Mouse (Mus musculus) mature B cell (primary cell): Measurements from ENCODE around the gene Gm13277.
"Not testable (repeated sequence)": the region's sequence is repeated elsewhere in the genome, so short reads cannot be mapped to it uniquely, and the experiment has no call there.

Source experiments
- in situ Hi-C: fragments of 300-500 bp; cut with MboI; formaldehyde crosslinking; loops from 2 replicates; pipeline ENCODE4 v1.14.3; 2019

Gene Gm13277

DNA sequence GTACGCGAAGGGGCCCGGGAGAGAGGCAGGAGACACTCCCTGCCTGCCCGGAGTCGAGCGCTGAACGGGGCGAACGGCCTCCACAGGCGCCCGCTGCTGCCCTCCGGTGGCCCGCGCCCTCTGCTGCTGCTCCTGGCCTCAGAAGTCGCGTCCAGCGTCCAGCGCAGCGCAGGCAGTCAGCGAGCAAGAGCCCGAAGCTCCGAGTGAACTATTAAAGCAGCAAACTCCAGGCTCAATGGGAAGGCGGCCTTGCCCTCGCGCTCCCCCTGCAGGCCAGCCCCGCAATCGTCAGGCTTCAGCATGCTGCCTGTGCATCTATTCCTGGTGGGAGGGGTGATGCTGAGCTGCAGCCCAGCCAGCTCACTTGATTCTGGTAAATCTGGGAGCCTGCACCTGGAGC, 3.0 kb upstream of the Gm13277 start, which contains the start of gene Gm13276:
Gene Gm13276 (plus strand): TSS at position 301 of the 400 bp plus-strand sequence.
- in situ Hi-C loops: not testable (repeated sequence)

DNA sequence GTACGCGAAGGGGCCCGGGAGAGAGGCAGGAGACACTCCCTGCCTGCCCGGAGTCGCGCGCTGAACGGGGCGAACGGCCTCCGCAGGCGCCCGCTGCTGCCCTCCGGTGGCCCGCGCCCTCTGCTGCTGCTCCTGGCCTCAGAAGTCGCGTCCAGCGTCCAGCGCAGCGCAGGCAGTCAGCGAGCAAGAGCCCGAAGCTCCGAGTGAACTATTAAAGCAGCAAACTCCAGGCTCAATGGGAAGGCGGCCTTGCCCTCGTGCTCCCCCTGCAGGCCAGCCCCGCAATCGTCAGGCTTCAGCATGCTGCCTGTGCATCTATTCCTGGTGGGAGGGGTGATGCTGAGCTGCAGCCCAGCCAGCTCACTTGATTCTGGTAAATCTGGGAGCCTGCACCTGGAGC, 2.8 kb downstream of the Gm13277 start, which contains the start of gene Gm13278:
Gene Gm13278 (plus strand): TSS at position 301 of the 400 bp plus-strand sequence.
- in situ Hi-C loops: not testable (repeated sequence)

DNA sequence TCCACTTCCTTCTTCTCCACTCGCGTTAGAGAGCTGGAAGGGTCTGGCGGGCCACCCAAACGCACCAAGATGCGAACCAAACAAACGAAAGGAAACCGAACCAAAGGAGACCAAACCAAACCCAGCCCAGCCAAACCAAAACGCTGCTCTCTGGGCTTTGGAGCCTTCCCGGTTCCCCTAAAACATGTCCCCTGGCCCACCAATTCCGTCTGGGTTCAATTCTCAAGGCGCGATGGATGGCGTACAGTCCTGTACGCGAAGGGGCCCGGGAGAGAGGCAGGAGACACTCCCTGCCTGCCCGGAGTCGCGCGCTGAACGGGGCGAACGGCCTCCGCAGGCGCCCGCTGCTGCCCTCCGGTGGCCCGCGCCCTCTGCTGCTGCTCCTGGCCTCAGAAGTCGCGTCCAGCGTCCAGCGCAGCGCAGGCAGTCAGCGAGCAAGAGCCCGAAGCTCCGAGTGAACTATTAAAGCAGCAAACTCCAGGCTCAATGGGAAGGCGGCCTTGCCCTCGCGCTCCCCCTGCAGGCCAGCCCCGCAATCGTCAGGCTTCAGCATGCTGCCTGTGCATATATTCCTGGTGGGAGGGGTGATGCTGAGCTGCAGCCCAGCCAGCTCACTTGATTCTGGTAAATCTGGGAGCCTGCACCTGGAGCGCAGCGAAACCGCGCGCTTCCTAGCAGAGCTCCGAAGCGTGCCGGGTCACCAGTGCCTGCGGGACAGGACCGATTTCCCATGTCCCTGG, 5.7 kb downstream of the Gm13277 start, which contains the start of gene Gm13275:
Gene Gm13275 (plus strand): TSS at position 552 of the 740 bp plus-strand sequence.
- in situ Hi-C loops: not testable (repeated sequence)

DNA sequence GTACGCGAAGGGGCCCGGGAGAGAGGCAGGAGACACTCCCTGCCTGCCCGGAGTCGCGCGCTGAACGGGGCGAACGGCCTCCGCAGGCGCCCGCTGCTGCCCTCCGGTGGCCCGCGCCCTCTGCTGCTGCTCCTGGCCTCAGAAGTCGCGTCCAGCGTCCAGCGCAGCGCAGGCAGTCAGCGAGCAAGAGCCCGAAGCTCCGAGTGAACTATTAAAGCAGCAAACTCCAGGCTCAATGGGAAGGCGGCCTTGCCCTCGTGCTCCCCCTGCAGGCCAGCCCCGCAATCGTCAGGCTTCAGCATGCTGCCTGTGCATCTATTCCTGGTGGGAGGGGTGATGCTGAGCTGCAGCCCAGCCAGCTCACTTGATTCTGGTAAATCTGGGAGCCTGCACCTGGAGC, 8.7 kb downstream of the Gm13277 start, which contains the start of gene Gm13279:
Gene Gm13279 (plus strand): TSS at position 301 of the 400 bp plus-strand sequence.
- in situ Hi-C loops: not testable (repeated sequence)

DNA sequence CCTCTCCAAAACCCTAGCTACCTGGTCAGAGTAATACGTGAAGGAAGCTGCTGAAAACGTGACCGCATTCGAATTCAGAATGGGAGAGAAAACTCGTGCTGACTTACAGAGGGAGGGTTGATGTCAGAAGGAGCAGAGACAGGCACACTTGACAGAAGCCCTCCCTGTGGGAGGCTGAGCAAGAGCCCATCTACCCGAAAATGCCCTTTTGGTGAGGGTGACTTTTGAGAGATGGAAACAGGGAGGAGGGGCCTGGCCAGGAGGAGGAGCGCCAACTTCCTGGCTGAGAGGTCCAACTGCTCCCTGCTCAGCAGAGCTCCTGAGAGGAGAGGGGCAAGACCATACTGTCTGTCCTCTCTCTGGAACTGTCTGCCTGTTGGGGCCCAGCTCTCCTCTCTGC, 10.9 kb downstream of the Gm13277 start, which contains the start of gene Gm13285:
Gene Gm13285 (plus strand): TSS at position 301 of the 400 bp plus-strand sequence.
- in situ Hi-C loops: not testable (repeated sequence)

DNA sequence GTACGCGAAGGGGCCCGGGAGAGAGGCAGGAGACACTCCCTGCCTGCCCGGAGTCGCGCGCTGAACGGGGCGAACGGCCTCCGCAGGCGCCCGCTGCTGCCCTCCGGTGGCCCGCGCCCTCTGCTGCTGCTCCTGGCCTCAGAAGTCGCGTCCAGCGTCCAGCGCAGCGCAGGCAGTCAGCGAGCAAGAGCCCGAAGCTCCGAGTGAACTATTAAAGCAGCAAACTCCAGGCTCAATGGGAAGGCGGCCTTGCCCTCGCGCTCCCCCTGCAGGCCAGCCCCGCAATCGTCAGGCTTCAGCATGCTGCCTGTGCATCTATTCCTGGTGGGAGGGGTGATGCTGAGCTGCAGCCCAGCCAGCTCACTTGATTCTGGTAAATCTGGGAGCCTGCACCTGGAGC, 14.5 kb downstream of the Gm13277 start, which contains the start of gene Gm13287:
Gene Gm13287 (plus strand): TSS at position 301 of the 400 bp plus-strand sequence.
- in situ Hi-C loops: not testable (repeated sequence)

DNA sequence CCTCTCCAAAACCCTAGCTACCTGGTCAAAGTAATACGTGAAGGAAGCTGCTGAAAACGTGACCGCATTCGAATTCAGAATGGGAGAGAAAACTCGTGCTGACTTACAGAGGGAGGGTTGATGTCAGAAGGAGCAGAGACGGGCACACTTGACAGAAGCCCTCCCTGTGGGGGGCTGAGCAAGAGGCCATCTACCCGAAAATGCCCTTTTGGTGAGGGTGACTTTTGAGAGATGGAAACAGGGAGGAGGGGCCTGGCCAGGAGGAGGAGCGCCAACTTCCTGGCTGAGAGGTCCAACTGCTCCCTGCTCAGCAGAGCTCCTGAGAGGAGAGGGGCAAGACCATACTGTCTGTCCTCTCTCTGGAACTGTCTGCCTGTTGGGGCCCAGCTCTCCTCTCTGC, 16.8 kb downstream of the Gm13277 start, which contains the start of gene Gm13288:
Gene Gm13288 (plus strand): TSS at position 301 of the 400 bp plus-strand sequence.
- in situ Hi-C loops: not testable (repeated sequence)

DNA sequence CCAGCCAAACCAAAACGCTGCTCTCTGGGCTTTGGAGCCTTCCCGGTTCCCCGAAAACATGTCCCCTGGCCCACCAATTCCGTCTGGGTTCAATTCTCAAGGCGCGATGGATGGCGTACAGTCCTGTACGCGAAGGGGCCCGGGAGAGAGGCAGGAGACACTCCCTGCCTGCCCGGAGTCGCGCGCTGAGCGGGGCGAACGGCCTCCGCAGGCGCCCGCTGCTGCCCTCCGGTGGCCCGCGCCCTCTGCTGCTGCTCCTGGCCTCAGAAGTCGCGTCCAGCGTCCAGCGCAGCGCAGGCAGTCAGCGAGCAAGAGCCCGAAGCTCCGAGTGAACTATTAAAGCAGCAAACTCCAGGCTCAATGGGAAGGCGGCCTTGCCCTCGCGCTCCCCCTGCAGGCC, 17.3 kb downstream of the Gm13277 start:
- in situ Hi-C loops: not testable (repeated sequence)

DNA sequence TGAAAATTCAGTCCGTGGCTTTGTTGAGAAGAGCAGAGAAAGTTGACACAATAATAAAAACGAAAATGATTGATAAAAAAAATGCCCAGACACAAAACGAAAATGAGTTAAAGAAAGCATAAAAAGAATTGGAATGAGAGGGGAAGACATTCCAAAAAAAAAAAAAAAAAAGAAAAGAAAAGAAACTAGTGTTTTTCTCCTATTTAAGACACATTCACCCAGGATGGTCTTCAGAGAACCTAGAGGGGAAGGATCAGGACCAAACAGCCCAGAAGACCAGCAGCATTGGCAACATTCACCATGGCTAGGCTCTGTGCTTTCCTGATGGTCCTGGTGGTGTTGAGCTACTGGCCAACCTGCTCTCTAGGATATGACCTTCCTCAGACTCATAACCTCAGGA, 27.5 kb downstream of the Gm13277 start, which contains the start of gene Ifna7:
Gene Ifna7 (plus strand): TSS at position 301 of the 400 bp plus-strand sequence.
- in situ Hi-C loops: no loop called here

DNA sequence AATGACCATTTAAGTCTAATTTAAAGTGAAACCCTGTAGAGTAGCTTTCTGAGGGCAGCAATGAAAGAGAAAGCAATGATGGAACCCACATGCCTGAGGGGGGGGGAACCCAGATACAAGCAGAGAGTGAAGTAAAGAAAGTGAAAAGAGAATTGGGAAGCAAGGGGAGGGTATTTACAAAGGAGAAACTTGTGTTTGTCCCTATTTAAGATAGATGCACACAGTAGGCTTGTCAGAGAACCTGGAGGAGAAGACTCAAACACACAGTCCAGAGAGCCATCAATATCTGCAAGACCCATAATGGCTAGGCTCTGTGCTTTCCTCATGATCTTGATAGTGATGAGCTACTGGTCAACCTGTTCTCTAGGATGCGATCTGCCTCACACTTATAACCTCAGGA, 31.2 kb downstream of the Gm13277 start, which contains the start of gene Ifna11:
Gene Ifna11 (plus strand): TSS at position 301 of the 400 bp plus-strand sequence.
- in situ Hi-C loops: no loop called here

DNA sequence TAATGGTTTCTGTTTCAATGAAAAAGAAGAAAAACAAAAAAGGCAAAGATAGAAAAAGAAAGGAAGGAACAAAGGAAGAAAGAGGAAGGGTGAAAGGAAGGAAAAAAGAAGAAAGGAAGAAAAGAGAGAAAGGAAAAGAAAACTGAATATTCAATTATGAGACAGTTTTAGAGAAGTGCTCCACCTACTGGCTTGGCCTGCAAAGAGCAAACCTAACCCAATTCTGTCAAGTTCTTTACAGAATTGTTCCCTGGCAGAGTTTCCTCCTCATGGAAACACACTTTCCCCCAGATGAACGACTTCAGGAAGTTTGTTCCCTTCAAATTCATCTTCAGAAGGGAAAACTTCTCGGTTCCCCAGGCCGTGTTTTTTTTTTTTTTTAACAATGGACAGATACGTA, 34.6 kb downstream of the Gm13277 start:
- in situ Hi-C loops: no loop called here

DNA sequence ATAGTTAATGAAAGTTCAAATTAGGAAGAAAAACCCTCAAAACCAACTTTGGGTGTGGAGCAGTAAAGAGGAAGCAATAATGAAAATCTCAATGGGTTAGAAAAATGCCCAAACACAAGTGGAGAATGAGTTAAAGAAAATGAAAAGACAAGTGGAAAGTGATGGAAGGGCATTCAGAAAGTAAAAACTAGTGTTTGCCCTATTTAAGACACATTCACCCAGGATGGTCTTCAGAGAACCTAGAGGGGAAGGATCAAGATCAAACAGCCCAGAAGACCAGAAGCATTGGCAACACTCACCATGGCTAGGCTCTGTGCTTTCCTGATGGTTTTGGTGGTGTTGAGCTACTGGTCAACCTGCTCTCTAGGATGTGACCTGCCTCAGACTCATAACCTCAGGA, 38.7 kb downstream of the Gm13277 start, which contains the start of gene Ifna6:
Gene Ifna6 (plus strand): TSS at position 301 of the 400 bp plus-strand sequence.
- in situ Hi-C loops: not testable (repeated sequence)

DNA sequence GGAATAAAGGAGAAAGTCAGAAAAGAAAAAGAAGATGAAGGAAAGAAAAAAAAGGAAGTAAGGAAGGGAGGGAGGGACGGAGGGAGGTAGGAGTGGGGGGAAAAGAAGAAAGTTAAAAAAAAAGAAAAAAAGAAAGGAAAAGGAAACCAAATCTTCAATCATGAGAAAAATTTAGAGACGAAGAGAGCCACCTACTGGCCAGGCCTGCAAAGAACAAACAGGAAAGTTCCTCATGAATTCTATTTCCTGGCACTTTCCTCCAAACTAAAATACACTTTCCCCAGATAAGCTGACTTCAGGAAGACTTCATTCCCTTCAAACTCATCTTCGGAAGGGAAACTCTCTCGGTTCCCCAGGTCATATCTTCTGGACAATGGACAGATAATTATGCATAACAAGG, 42.1 kb downstream of the Gm13277 start:
- in situ Hi-C loops: no loop called here

DNA sequence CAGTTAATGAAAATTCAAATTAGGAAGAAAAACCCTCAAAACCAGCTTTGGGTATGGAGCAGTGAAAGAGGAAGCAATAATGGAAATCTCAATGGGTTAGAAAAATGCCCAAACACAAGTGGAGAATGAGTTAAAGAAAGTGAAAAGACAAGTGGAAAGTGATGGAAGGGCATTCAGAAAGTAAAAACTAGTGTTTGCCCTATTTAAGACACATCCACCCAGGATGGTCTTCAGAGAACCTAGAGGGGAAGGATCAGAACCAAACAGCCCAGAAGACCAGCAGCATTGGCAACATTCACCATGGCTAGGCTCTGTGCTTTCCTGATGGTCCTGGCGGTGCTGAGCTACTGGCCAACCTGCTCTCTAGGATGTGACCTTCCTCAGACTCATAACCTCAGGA, 46.8 kb downstream of the Gm13277 start, which contains the start of gene Ifna5:
Gene Ifna5 (plus strand): TSS at position 301 of the 400 bp plus-strand sequence.
- in situ Hi-C loops: not testable (repeated sequence)
